Mouse (Mus musculus) limb, embryonic 10.5 days (tissue): Measurements from ENCODE around the gene Gm34653. TPM values are rescaled to one million over a fixed set of nuclear protein-coding genes. Genes with fewer than 3 reads are reported as not detected.
"Not testable (repeated sequence)": the region's sequence is repeated elsewhere in the genome, so short reads cannot be mapped to it uniquely, and the experiment has no call there.

ENCODE experiments used
- DNase-seq: peaks from one replicate; pipeline ENCODE4 v3.0.0-alpha.2; 2017; ENCODE audit warnings: low spot score
- H3K27ac ChIP-seq: fragments of 300-500 bp; sonication (generic); 2 replicates; pipeline ENCODE4 v1.5.1; 2016; ENCODE audit warnings: mild to moderate bottlenecking
- H3K27me3 ChIP-seq: fragments of 300-500 bp; sonication (generic); 2 replicates; pipeline ENCODE4 v1.6.1; 2016; ENCODE audit warnings: low read depth, mild to moderate bottlenecking; ENCODE audit not compliant: poor library complexity, severe bottlenecking
- H3K36me3 ChIP-seq: fragments of 300-500 bp; sonication (generic); 2 replicates; pipeline ENCODE4 v1.6.1; 2016; ENCODE audit warnings: mild to moderate bottlenecking, moderate library complexity
- H3K4me1 ChIP-seq: fragments of 300-500 bp; sonication (generic); 2 replicates; pipeline ENCODE4 v1.6.1; 2016
- H3K4me3 ChIP-seq: fragments of 300-500 bp; sonication (generic); 2 replicates; pipeline ENCODE4 v1.5.1; 2016; ENCODE audit warnings: mild to moderate bottlenecking, moderate library complexity
- H3K9me3 ChIP-seq: fragments of 300-500 bp; sonication (generic); replicated peaks from 2 replicates; pipeline ENCODE4 v1.6.1; 2016; ENCODE audit warnings: mild to moderate bottlenecking
- WGBS: fragments of 180-500 bp; shearing (Covaris S2); methylation state at CpG from one replicate; pipeline ENCODE4 v1.1.7; 2016; 5-methylcytosine and 5-hydroxymethylcytosine counted together
- polyA plus RNA-seq: library from polyadenylated mRNA; unstranded; fragments of >200 nt; fragmentation: Nextera tagmentation; extraction: Ambion mirVana; gene quantifications from 2 replicates; pipeline ENCODE4 v1.2.1, GENCODE M21; 2016

The Gm34653 gene
- not detected in 2 replicates for polyA plus RNA-seq

- H3K9me3 ChIP-seq = not testable (repeated sequence)
- WGBS = 77% methylated on average over 11 of the region's 11 CpGs
These were observed at the start of gene Gm34653 for GRCm38 (mm10) chr2:34832766-34833457. Gm34653 (plus strand) TSS chr2:34833007.

GRCm38 (mm10) chr2:34783064-34784020 lies 49.5 kb upstream of the Gm34653 start:
- H3K4me3 ChIP-seq = no peak overlapping the region
- 91% methylated on average over 14 of the region's 14 CpGs for WGBS
- H3K9me3 ChIP-seq = no peaks in the 10 kb centered on the region
- H3K27ac ChIP-seq = no peak overlapping the region
- peaks cover 88% of the 10 kb centered on the region for H3K36me3 ChIP-seq
- no peaks in the 10 kb centered on the region for H3K27me3 ChIP-seq
- no peak for DNase-seq
- H3K4me1 ChIP-seq = no peaks in the 10 kb centered on the region

More at GRCm38 (mm10) chr2:34832766-34833457, at the start of gene Gm34653:
- not testable (repeated sequence) for H3K36me3 ChIP-seq, H3K4me1 ChIP-seq, H3K27ac ChIP-seq, H3K4me3 ChIP-seq, H3K27me3 ChIP-seq, DNase-seq

- no peak overlapping the region for H3K27ac ChIP-seq
These were observed 48.7 kb upstream of the Gm34653 start for GRCm38 (mm10) chr2:34784085-34784484.

GRCm38 (mm10) chr2:34790282-34790681 lies 42.5 kb upstream of the Gm34653 start:
- Histone ChIP-seq H3K36me3 (peaks cover 66% of the 10 kb centered on the region), H3K27ac (no peak overlapping the region), H3K4me1 (no peaks in the 10 kb centered on the region), H3K9me3 (no peaks in the 10 kb centered on the region), H3K27me3 (no peaks in the 10 kb centered on the region), H3K4me3 (no peak overlapping the region)
- no peak for DNase-seq
- WGBS = 93% methylated on average over 8 of the region's 8 CpGs

More at GRCm38 (mm10) chr2:34784085-34784484, 48.7 kb upstream of the Gm34653 start:
- 74% methylated on average over 2 of the region's 2 CpGs for WGBS
- Histone ChIP-seq H3K4me3 (no peak overlapping the region), H3K4me1 (no peaks in the 10 kb centered on the region), H3K36me3 (peaks cover 88% of the 10 kb centered on the region), H3K27me3 (no peaks in the 10 kb centered on the region), H3K9me3 (no peaks in the 10 kb centered on the region)
- DNase-seq = peak; percentile 58

GRCm38 (mm10) chr2:34792543-34792942 lies 40.3 kb upstream of the Gm34653 start:
- not testable (repeated sequence) for H3K4me1 ChIP-seq, DNase-seq, H3K4me3 ChIP-seq, H3K9me3 ChIP-seq, H3K27ac ChIP-seq, H3K27me3 ChIP-seq
- 90% methylated on average over 2 of the region's 2 CpGs for WGBS
- peaks cover 66% of the 10 kb centered on the region for H3K36me3 ChIP-seq

- Histone ChIP-seq H3K4me1 (peaks cover 9% of the 10 kb centered on the region), H3K27ac (no peak overlapping the region), H3K4me3 (no peak overlapping the region), H3K36me3 (peaks cover 49% of the 10 kb centered on the region), H3K27me3 (no peaks in the 10 kb centered on the region), H3K9me3 (no peaks in the 10 kb centered on the region)
- DNase-seq = no peak
- 88% methylated on average over 2 of the region's 2 CpGs for WGBS
These were observed 38.3 kb upstream of the Gm34653 start for GRCm38 (mm10) chr2:34794511-34794910.

GRCm38 (mm10) chr2:34795426-34795825 lies 37.4 kb upstream of the Gm34653 start:
- Histone ChIP-seq H3K27ac (no peak overlapping the region), H3K9me3 (no peaks in the 10 kb centered on the region), H3K36me3 (peaks cover 41% of the 10 kb centered on the region), H3K4me3 (no peak overlapping the region), H3K4me1 (peaks cover 16% of the 10 kb centered on the region), H3K27me3 (no peaks in the 10 kb centered on the region)
- 91% methylated on average over 7 of the region's 7 CpGs for WGBS
- no peak for DNase-seq

GRCm38 (mm10) chr2:34799357-34800256 lies 33.2 kb upstream of the Gm34653 start, which contains the start of gene Rabepk:
Rabepk (minus strand) TSS chr2:34799912.
- Histone ChIP-seq H3K4me3 (peak within 1 kb of the TSS; percentile 76), H3K4me1 (peaks cover 28% of the 10 kb centered on the region), H3K27me3 (no peaks in the 10 kb centered on the region), H3K27ac (peak within 1 kb of the TSS; percentile 83), H3K9me3 (no peaks in the 10 kb centered on the region), H3K36me3 (peaks cover 32% of the 10 kb centered on the region)
- 6% methylated on average over 44 of the region's 44 CpGs for WGBS
- peak; percentile 86 for DNase-seq

- peaks cover 32% of the 10 kb centered on the region for H3K36me3 ChIP-seq
- no peak for DNase-seq
- 77% methylated on average over 7 of the region's 7 CpGs for WGBS
- H3K4me3 ChIP-seq = peak overlapping the region; percentile 76
- no peaks in the 10 kb centered on the region for H3K27me3 ChIP-seq
- H3K4me1 ChIP-seq = peaks cover 28% of the 10 kb centered on the region
- 0 out of 2 replicates have a peak overlapping the region, but pooled peaks have one; percentile 83 for H3K27ac ChIP-seq
- H3K9me3 ChIP-seq = no peaks in the 10 kb centered on the region
These were observed 32.4 kb upstream of the Gm34653 start for GRCm38 (mm10) chr2:34800371-34800770.

GRCm38 (mm10) chr2:34801516-34802482 lies 31.0 kb upstream of the Gm34653 start:
- Histone ChIP-seq H3K4me1 (peaks cover 30% of the 10 kb centered on the region), H3K27ac (peak overlapping the region; percentile 91), H3K9me3 (no peaks in the 10 kb centered on the region), H3K4me3 (peak overlapping the region; percentile 72), H3K27me3 (no peaks in the 10 kb centered on the region), H3K36me3 (peaks cover 33% of the 10 kb centered on the region)
- WGBS = 5% methylated on average over 39 of the region's 39 CpGs
- peak; percentile 97 for DNase-seq

- Histone ChIP-seq H3K4me3 (peak overlapping the region; percentile 72), H3K4me1 (peaks cover 30% of the 10 kb centered on the region), H3K36me3 (peaks cover 36% of the 10 kb centered on the region), H3K27ac (peak overlapping the region; percentile 91)
- WGBS = under 1% methylated on average over 32 of the region's 32 CpGs
- H3K27me3 ChIP-seq, H3K9me3 ChIP-seq: not testable (repeated sequence)
- DNase-seq = peak; percentile 40
These were observed 30.1 kb upstream of the Gm34653 start for GRCm38 (mm10) chr2:34802565-34803245.
